Mouse (Mus musculus): ENCODE measurements around the gene Pnrc2. TPM values are rescaled to one million over a fixed set of nuclear protein-coding genes. Genes with fewer than 3 reads are reported as not detected.

The Pnrc2 gene
- total RNA-seq, 4 experiments from 2014 or later, result 30.2 to 36.3 (median 32.7) TPM

GRCm38 (mm10) chr4:135872015-135872414 is 1.6 kb downstream of the Pnrc2 start:
- no peak for DNase-seq (ENCODE audit: low spot score in 2 of 2)

- DNase-seq (ENCODE audit: low spot score in 2 of 2), result no peak
Measured at GRCm38 (mm10) chr4:135870227-135871023, 3.2 kb downstream of the Pnrc2 start.

GRCm38 (mm10) chr4:135868996-135869395 is 4.7 kb downstream of the Pnrc2 start:
- no peak for DNase-seq (ENCODE audit: low spot score in 2 of 2)

- DNase-seq (ENCODE audit: low spot score in 2 of 2), result no peak
Measured at GRCm38 (mm10) chr4:135857597-135858186, 16.0 kb downstream of the Pnrc2 start.

- peak; percentile 44 to 48 for DNase-seq (ENCODE audit: low spot score in 2 of 2)
Measured at GRCm38 (mm10) chr4:135856223-135857091, 17.2 kb downstream of the Pnrc2 start.

GRCm38 (mm10) chr4:135855536-135856222 is 18.0 kb downstream of the Pnrc2 start, which contains the start of gene Srsf10:
Srsf10 (plus strand) TSS chr4:135855747.
- DNase-seq (ENCODE audit: low spot score in 2 of 2), result peak; percentile 92

GRCm38 (mm10) chr4:135855080-135855479 is 18.6 kb downstream of the Pnrc2 start:
- DNase-seq (ENCODE audit: low spot score in 2 of 2), result no peak

GRCm38 (mm10) chr4:135854630-135855029 is 19.0 kb downstream of the Pnrc2 start:
- no peak for DNase-seq (ENCODE audit: low spot score in 2 of 2)

- DNase-seq (ENCODE audit: low spot score in 2 of 2), result no peak
Measured at GRCm38 (mm10) chr4:135853987-135854546, 19.6 kb downstream of the Pnrc2 start.

GRCm38 (mm10) chr4:135851942-135852341 is 21.7 kb downstream of the Pnrc2 start:
- no peak for DNase-seq (ENCODE audit: low spot score in 2 of 2)

GRCm38 (mm10) chr4:135850411-135851095 is 23.1 kb downstream of the Pnrc2 start:
- no peak for DNase-seq (ENCODE audit: low spot score in 2 of 2)

- DNase-seq (ENCODE audit: low spot score in 2 of 2), result no peak
Measured at GRCm38 (mm10) chr4:135847581-135847980, 26.1 kb downstream of the Pnrc2 start.

GRCm38 (mm10) chr4:135844400-135844799 is 29.2 kb downstream of the Pnrc2 start:
- no peak for DNase-seq (ENCODE audit: low spot score in 2 of 2)

- peak; percentile 33 to 34 for DNase-seq (ENCODE audit: low spot score in 2 of 2)
Measured at GRCm38 (mm10) chr4:135839293-135840011, 34.2 kb downstream of the Pnrc2 start.

- DNase-seq (ENCODE audit: low spot score in 2 of 2), result no peak
Measured at GRCm38 (mm10) chr4:135838925-135839292, 34.7 kb downstream of the Pnrc2 start.

- DNase-seq (ENCODE audit: low spot score in 2 of 2), result no peak
Measured at GRCm38 (mm10) chr4:135834124-135834717, 39.4 kb downstream of the Pnrc2 start.

GRCm38 (mm10) chr4:135833301-135834123 is 40.1 kb downstream of the Pnrc2 start:
- DNase-seq (ENCODE audit: low spot score in 2 of 2), result no peak

GRCm38 (mm10) chr4:135832070-135832469 is 41.6 kb downstream of the Pnrc2 start:
- peak; percentile 29 to 41 for DNase-seq (ENCODE audit: low spot score in 2 of 2)
